Mouse (Mus musculus): ENCODE data around the gene Tnc. TPM values are rescaled to one million over a fixed set of nuclear protein-coding genes. Genes with fewer than 3 reads are reported as not detected.

Tnc gene
- total RNA-seq, 2 experiments from 2014 or later = 70.3 to 71.8 TPM

DNA sequence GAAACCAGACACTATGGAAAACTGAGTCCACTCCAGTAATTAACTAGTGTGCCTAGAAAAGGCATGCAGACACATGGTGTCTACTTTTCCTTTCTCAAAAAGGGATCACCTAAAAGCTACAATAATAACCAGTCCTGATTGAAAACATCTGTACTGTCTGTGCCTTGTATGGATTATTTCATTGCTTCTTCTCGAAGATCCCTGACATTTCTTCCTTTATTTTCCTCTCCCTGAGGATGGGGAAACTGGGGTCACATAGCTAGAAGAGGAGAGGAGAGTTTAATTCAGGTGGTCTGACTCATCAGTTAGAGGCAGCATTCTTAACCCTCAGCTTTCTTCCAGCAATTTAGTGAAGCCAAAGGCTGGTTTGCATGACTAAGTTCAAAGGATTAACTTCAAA is 17.3 kb downstream of the Tnc start:
- no peak for DNase-seq (ENCODE audit: low spot score in 2 of 2)

DNA sequence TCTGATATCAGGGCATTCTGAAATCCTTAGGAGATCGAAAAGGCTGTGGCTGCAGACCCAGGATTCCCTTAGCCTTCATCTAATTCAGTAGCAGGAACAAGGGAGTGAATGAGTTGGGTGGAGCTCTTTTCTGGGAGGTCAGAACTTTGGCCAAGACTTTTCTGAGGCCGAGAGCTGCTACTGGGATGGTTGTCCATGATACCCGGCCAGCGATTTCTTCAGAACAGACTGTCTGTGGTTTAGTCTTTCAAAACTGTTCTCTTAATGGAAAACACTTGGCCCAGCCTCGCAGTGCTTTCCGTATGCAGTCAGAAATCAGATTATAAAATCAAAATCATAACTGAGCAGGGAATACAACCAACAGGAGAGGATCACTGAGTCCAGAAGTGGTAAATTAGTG is 21.2 kb downstream of the Tnc start:
- peak in 1 of 2 experiments; percentile 29 for DNase-seq (ENCODE audit: low spot score in 2 of 2)

GRCm38 (mm10) chr4:64024041-64024779 is 22.6 kb downstream of the Tnc start:
- no peak for DNase-seq (ENCODE audit: low spot score in 2 of 2)

- DNase-seq (ENCODE audit: low spot score in 2 of 2) = no peak
Observed at GRCm38 (mm10) chr4:64020930-64021589, 25.8 kb downstream of the Tnc start.

DNA sequence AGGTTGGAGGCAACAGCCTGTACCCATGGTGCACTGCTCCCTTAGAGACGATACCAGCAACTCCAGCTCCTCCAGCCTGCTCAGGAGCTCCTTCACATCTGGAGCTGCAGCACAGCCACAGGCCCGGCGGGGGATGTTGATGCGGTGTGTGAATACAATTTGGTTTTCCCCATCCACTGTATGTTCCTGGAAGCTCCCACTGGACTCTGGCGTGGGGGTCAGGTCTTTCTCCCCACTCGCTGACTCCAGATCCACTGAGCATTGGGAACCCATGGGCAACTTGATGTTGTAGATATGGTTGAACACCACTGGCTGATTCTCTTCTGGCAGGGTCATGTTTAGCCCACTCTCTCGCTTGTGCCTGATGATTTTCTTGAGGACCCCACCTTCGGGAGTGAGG is 26.7 kb downstream of the Tnc start:
- no peak for DNase-seq (ENCODE audit: low spot score in 2 of 2)

GRCm38 (mm10) chr4:64011308-64011707 is 35.5 kb downstream of the Tnc start:
- no peak for DNase-seq (ENCODE audit: low spot score in 2 of 2)

DNA sequence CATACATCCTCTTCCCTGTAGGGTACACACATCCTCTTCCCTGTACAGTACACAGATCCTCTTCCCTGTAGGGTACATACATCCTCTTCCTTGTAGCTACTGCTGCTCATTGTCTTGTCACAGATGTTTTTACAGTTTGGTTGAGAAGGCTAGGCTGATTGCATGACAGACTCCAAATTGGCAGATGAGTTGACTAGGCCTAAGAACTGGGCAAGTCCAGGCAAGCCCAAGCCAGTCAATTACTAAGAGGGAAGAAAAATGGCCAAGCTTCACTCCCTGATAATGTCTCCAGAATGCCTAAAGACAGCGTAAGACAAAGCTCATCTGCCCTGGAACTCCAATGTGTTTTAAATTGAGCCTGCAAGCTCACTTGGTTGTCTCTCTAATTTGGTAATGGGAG is 36.9 kb downstream of the Tnc start:
- DNase-seq (ENCODE audit: low spot score in 2 of 2) = no peak

DNA sequence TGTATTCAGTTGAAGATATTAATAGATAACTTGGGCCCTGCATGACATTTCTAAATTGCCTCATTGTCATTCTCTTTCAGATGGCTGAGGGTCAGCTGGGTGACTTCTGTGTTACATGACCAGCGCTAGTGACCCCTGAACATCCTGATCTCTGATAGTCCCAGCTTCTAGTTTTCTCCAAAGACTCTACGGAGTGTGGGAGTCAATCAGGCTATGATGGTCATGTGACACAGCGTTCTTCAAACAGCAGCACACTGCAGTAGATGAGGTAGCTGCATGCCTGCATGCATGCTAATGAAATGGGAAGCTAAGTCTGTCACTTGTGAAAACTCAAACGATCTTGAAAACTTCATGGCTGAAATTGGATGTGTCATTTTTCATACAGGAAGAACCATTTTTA is 41.6 kb downstream of the Tnc start:
- no peak for DNase-seq (ENCODE audit: low spot score in 2 of 2)

- peak in 1 of 2 experiments; percentile 33 for DNase-seq (ENCODE audit: low spot score in 2 of 2)
Observed at GRCm38 (mm10) chr4:64003677-64004076, 43.1 kb downstream of the Tnc start.

DNA sequence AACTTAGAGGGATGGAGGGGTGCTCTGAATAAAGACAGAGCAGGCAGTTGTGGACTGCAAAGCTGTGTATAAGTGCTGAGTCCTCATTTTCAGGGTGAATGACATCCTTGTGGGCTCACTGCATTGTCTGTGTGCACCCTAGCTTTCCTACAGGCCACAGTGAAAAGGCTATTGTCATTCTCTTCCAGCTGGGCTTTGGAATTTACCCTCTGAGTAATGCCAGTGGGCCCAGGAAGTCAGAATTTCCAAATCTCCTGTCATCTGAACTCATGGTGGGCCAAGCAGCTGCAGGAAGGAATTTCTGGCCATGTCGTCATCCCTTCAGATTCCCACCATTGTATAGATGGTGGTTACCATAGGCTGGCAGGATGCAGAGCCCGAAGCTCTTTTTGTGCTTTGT is 44.6 kb downstream of the Tnc start:
- no peak for DNase-seq (ENCODE audit: low spot score in 2 of 2)

DNA sequence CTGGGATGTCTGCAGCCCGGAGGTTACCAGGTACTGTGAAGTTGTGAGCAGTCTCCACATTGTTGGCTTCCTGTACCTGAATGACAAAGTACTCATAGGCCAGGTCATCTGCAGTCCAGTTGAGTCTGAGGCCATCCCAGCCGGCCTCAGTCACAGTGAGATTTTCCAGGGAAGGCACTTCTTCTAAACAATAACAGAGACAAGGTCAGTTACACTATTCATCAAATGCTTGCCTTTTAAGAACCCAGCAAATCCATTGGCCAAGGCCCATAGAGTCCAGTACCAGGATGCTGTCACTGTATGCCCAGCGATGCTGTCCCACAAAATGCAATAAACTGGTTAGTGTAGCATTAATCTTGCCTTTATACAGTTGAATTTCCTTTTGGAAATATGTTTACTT is 46.0 kb downstream of the Tnc start:
- DNase-seq (ENCODE audit: low spot score in 2 of 2) = no peak

DNA sequence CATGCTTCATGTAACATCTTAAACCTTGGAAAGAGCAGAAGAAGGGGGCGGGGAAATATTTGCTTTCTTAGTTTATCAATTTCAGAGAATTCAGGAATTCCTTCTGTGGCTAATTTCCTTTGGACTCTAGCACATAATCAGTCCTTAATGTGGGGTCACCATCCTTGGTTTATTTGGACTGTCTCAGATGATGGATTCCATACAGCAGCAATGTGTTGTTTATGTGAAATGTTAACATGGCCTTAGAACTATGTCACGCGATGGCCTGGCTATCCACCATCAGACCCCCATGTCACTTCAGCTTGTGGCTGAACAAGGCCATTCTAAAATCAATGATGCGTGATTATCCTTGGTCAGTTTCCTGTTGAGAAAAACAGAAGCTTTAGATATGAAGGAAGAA is 46.5 kb downstream of the Tnc start:
- no peak for DNase-seq (ENCODE audit: low spot score in 2 of 2)

DNA sequence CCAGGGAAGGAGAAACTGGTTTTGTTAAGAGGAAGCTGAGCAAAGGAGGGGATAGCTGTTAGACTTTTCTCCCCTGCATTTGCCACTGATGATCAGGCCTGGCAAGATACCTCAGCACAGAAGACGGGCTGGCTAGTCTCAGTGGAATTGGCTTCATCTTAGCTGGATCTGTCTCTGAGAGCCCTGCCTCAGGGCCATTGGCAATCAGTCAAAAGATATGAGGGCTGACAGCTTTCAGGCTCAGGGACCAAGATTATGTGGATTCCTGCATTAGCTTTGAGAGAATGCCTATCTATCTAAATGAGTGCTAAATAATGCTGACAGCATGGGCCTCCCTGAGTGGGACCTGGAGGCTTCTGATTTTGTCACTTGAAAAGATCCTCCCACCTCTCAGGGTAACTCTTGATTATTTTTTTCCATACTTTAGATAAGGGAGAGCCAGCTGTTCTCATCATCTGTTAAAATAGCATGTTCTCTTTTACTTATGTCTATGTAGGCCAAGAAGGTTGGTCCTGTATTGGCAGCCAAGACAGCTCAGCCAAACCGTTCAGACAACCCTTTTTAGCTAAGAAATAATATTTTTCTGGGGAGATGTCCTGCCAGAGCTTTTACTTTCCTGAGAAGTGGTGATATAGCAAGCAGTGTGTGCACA is 53.2 kb downstream of the Tnc start:
- no peak for DNase-seq (ENCODE audit: low spot score in 2 of 2)

DNA sequence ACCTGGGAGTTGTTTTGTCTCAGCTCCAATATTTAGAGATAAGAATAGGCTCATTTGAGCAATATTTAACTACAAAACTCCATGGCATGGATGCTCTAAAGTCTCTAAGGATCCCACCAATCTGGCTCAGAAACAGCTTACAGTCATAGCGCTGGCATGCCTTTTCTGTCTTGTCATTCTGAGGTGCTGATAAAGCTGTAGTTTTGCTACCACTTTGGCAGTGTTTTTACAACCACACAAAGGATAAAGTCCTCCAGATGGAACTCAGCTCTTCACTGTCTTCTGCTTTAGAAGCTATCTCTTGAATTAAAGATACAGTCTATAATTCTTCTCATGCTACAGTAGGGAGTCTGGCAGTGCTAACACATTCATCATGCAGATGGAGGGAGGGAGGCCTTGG is 56.6 kb downstream of the Tnc start:
- DNase-seq (ENCODE audit: low spot score in 2 of 2) = no peak

DNA sequence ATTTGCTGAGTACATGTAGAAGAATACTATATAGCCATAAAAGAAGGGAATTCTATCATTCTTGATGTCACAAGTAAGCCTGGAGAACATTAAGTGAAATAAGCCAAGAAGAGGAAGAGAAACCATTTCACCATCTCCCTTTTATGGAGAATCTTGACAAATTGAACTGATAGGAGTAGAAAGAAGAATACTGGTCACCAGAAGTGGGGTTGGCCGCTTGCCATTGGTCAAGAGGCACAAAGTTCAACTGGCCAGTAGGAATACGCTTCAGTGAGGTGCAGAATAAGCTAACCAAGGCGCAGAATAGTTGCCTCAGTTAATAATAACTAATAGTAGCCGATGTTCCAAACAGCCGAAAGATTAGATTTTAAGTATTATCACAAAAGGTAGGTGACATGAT is 58.7 kb downstream of the Tnc start:
- DNase-seq (ENCODE audit: low spot score in 2 of 2) = no peak

GRCm38 (mm10) chr4:63986576-63986975 is 60.2 kb downstream of the Tnc start:
- no peak for DNase-seq (ENCODE audit: low spot score in 2 of 2)

DNA sequence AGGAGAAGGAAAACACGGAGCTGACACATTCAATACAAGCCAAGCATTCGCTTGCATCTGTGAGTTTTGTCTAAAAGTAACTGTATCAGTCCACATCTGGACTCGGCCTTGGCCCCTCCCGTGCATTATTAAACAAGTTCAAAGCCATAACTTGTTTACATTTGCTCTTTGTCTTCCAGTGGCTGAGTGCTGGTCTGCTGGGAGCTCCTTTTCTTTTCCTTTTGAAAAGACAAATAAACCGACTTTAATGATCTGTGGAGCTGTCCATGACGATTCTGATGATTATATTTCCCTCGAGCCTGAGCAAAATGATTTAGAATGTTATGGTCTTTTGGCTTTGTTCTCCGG is 63.7 kb downstream of the Tnc start:
- peak in 1 of 2 experiments; percentile 17 for DNase-seq (ENCODE audit: low spot score in 2 of 2)

- no peak for DNase-seq (ENCODE audit: low spot score in 2 of 2)
Observed at GRCm38 (mm10) chr4:63982425-63983097, 64.3 kb downstream of the Tnc start.

DNA sequence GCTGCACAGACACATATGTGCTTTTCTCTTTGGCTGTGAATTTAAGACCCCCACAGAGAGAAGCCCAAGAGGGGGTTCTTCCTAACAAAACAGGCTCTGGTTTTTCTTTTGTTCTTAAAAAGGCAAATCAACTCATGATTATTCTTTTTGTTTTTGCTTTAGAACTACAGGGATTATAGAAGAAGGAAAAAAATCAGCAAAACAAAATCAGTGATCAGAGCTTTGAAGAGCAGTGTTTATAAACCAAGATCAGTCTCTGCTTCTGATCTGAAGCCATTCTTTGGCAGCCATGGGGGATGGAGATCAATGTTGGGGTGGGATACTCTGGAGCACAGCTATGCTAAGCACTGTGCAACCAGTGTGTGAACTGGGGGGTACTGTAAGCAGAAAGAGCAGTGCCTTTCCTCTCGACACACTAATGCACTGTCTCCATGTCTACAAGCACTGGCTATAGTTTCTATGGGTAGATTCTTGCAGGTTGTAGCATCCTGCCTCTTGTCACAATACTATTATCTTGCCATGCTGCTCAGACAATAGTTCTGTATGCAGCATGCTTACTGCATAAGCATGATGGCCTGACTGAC is 66.5 kb downstream of the Tnc start:
- DNase-seq (ENCODE audit: low spot score in 2 of 2) = no peak

DNA sequence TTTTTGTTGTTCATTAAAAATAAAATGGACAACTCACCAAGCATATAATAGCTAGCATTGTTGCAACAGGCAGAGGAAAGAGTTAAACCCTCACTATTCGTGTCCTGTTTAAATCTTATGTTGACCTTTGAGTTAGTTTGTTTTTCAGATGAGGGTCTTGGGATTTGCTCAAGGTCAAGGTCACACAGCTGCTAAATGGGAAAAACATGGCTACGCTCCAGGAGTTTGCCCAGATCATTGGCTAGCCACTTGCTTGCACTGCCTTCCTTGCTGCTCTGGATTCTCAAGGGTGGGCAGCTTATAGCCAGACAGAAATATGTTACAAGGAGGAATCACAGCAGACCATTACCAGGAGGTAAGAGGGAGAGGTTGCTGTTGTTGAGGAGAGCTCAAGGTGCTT is 67.2 kb downstream of the Tnc start:
- no peak for DNase-seq (ENCODE audit: low spot score in 2 of 2)

GRCm38 (mm10) chr4:63972536-63972935 is 74.3 kb downstream of the Tnc start:
- no peak for DNase-seq (ENCODE audit: low spot score in 2 of 2)

DNA sequence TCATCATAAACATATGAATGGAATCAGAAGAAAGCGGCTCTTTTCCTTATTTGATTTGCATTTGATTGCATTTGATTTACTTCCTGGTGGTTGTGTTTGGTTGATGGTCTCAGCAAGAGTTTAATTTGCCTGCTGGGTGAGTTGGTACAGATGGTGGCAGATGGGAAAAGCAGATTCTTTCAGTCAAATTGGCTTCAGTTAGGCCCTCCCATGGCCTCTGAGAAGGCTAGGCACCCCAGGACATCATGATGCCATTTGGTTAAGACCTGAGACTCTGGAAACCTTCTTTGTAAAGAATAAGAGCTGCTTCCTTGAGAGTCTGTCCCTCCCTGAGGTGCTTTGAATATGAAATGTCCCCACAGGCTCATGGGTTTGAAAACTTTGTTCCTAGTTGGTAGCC is 75.1 kb downstream of the Tnc start:
- DNase-seq (ENCODE audit: low spot score in 2 of 2) = no peak
